Mouse (Mus musculus) spleen, adult 2 months (tissue): ENCODE measurements around the gene Atad1. TPM values are rescaled to one million over a fixed set of nuclear protein-coding genes. Genes with fewer than 3 reads are reported as not detected.
A peak's percentile ranks its signal among the peaks of the same experiment; 100 is the strongest.

Experiments
- DNase-seq, 2 experiments: peaks; one replicate each; pipeline versions ENCODE4 v3.0.0 to v3.0.0-alpha.2; 2012 to 2021; ENCODE audit warnings: low spot score in 2 of 2, low read depth in 1 of 2
- H3K27ac ChIP-seq: fragments of 200-500 bp; 2 replicates; pipeline ENCODE4 v1.5.1; 2012; ENCODE audit warnings: low read length, inconsistent platforms; ENCODE audit not compliant: insufficient read depth
- H3K27me3 ChIP-seq: fragments of 200-500 bp; 2 replicates; pipeline ENCODE4 v1.6.1; 2012; ENCODE audit warnings: mild to moderate bottlenecking, moderate library complexity, low read length, inconsistent platforms; ENCODE audit not compliant: control insufficient read depth, insufficient read depth
- H3K36me3 ChIP-seq: fragments of 200-500 bp; 2 replicates; pipeline ENCODE4 v1.6.1; 2012; ENCODE audit warnings: mild to moderate bottlenecking, low read length, inconsistent platforms; ENCODE audit not compliant: control insufficient read depth, insufficient read depth
- H3K4me1 ChIP-seq: fragments of 200-500 bp; 2 replicates; pipeline ENCODE4 v1.6.1; 2011; ENCODE audit warnings: inconsistent platforms; ENCODE audit not compliant: control insufficient read depth, insufficient read depth, insufficient read length
- H3K4me3 ChIP-seq: fragments of 200-500 bp; 2 replicates; pipeline ENCODE4 v1.5.1; 2011; ENCODE audit warnings: mild to moderate bottlenecking, inconsistent platforms; ENCODE audit not compliant: insufficient read depth, insufficient read length; ENCODE audit errors: extremely low read depth
- CTCF ChIP-seq: fragments of 200-500 bp; IDR thresholded peaks from 2 replicates; pipeline ENCODE4 v1.5.1; 2011; ENCODE audit warnings: mild to moderate bottlenecking, inconsistent platforms; ENCODE audit not compliant: insufficient read depth, insufficient read length, insufficient replicate concordance; ENCODE audit errors: extremely low read depth
- POLR2A ChIP-seq: fragments of 200-500 bp; IDR thresholded peaks from 2 replicates; pipeline ENCODE4 v1.6.1; 2011; ENCODE audit warnings: low read depth, low read length, inconsistent platforms
- whole genome bisulfite sequencing: fragments of 180-500 bp; shearing (Covaris S2); methylation state at CpG from one replicate; pipeline ENCODE4 v1.1.7; 2018; 5-methylcytosine and 5-hydroxymethylcytosine counted together
- polyA plus RNA-seq: library from polyadenylated mRNA; depleted of rRNA; stranded (reverse); fragments of >200 nt; gene quantifications from 2 replicates; pipeline ENCODE4 v1.2.3, GENCODE M21; 2012

Atad1 gene
- polyA plus RNA-seq, 1 experiment: 5.1 TPM

DNA sequence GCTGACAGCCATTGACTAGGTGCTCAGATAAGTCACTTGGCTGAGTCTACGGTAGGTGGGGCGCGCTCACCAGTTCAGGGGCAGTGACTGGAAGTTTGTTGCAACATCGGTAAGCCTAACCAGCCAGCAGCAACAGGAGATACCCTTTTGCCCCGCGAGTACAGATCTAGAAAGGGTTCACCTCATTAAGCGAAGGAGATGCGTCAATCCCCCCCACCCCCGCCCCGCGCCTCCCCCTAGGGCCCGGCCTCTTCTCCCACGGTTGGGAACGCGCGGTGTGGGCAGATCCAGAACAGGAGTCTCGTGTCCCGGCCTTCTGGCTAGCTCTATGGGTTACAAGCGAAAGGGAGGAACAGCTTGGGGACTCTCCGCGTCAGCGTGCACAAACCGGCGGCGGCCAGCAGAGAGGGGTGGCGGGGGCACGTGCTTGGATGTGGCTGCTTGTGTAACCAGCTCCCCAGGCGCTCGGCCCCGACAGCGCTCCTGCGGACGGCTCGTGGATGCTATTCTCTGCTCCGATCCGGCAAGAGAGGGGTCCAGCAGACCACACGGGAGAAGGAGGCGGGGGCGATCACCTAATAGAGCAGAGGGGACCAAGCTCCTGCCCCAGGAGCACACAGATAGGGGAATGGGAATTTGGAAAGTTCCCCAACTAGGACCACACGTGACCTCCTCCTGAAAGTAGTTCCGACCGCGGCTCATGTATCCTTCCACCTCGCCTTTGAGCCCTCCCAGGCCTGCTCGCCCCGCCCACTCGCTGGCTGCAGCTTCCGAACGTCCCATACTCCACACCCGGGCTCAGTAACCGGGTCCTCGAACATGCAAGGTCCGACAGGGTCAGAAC, 16.4 kb upstream of the Atad1 start:
- H3K27ac ChIP-seq: peak overlapping the region; percentile 98
- H3K36me3 ChIP-seq: no peaks in the 10 kb centered on the region
- WGBS: under 1% methylated on average over 53 of the region's 53 CpGs
- peaks cover 7% of the 10 kb centered on the region for H3K4me1 ChIP-seq
- DNase-seq: peak; percentile 93 to 94
- peak overlapping the region; percentile 86 for H3K4me3 ChIP-seq
- H3K27me3 ChIP-seq: no peaks in the 10 kb centered on the region
- TF ChIP-seq CTCF (peak; percentile 46; the same call in 1 of the 2 replicates), POLR2A (peak; percentile 76; the same call in 1 of the 2 replicates)

DNA sequence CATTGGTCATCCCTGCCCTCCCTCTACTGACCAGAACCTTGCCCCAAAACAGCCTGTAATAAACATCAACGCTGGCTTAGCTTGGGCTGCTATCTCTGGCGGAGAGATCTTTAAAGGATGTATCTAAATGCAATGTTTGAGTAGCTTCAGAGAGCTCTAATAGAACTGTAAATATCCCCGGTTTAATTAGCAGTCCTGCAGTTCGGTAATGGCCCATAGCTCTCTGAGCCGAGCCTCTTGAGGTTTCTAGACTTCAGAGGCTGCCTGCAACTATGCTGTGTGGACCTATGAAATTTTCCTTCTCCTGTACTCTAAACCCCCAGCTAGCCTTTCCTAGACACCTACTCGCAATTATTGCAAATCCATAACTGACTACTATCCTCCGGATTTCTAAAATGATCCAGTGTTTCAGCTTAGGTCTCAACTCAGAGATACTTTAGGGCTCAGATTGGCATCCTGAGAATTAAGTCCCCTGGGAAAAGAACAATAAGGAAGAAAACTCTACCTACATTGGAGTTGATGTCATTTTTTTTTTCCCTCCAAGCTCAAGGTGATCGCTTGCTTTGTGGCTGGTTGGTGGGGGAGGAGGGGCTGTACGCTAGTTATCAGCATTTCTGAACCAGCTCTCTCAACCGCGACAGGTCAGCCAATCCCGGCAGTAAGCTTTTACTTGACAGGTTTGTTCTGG, 15.7 kb upstream of the Atad1 start:
- peaks cover 4% of the 10 kb centered on the region; the same call in 1 of the 2 replicates for H3K4me1 ChIP-seq
- 23% methylated on average over 12 of the region's 12 CpGs for WGBS
- H3K4me3 ChIP-seq: peak overlapping the region; percentile 86; the same call in 1 of the 2 replicates
- peak overlapping the region; percentile 98 for H3K27ac ChIP-seq
- H3K27me3 ChIP-seq: no peaks in the 10 kb centered on the region
- no peak for DNase-seq
- H3K36me3 ChIP-seq: no peaks in the 10 kb centered on the region
- TF ChIP-seq CTCF (no peak), POLR2A (no peak)

DNA sequence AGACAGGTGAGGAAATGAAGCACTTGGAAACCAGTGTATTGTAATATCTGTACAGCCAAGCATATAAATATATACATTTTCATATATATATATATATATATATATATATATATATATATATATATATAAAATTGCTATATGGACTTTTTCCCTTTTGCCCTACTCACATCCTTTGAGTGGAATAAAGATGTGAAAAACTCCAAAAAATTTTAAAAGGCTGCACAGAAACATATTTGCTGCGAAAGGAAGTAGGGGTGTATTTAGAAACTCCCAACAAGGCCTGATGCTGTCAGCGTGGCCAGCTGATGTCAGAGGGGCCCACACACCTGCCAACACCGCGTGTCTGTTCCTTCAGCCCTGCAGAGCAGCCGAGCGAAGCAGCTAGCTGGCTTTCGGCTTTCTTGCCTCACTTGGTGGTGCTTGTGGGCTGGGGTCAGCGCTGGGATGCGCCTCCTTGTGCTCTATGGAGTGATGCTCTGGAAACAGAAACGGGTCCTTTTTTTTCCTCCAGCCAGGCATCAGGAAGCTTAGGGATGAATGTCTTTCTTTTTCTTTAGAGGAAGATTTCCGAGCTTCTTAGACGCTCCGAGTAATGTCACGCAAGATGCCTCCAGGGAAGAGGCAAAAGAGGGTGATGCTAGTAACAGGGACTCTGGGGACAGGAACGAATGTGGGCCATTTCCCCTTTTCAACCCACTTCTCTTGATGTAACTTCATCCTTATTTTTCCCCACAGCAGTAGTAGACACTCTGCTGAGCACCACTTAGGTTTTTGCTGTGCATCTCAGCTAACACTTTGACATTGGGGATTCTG, 14.8 kb upstream of the Atad1 start:
- peak; percentile 41 to 72 for DNase-seq
- H3K27ac ChIP-seq: peak overlapping the region; percentile 10

DNA sequence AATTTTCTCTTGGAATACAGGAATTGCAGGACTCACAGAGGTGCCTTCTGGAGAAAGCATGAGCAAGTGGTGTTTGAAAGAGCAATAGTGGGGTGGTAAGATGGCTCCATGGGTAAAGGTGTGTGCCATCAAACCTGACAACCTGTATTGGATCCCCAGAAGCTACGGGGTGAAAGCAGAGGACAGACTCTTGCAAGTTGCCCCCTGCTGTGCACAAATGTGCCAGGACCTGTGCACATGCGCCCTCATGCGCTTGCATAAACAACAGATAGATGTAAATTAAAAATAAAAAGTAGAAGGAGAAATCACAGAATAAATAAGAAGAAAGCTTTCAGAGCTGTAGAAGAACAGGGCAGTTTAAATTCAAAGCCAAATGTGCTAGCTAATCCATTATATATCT, 13.8 kb upstream of the Atad1 start:
- Histone ChIP-seq H3K4me1 (peaks cover 4% of the 10 kb centered on the region; the same call in 1 of the 2 replicates), H3K4me3 (no peak overlapping the region), H3K27me3 (no peaks in the 10 kb centered on the region), H3K36me3 (no peaks in the 10 kb centered on the region), H3K27ac (no peak overlapping the region)
- no peak for DNase-seq
- WGBS: 91% methylated on average over 3 of the region's 3 CpGs
- TF ChIP-seq POLR2A: no peak
- TF ChIP-seq CTCF: no peak

More for the DNA sequence above, 14.8 kb upstream of the Atad1 start:
- TF ChIP-seq POLR2A (no peak), CTCF (no peak)
- peaks cover 4% of the 10 kb centered on the region; the same call in 1 of the 2 replicates for H3K4me1 ChIP-seq
- no peaks in the 10 kb centered on the region for H3K36me3 ChIP-seq
- WGBS: 24% methylated on average over 15 of the region's 15 CpGs
- no peak overlapping the region for H3K4me3 ChIP-seq
- H3K27me3 ChIP-seq: no peaks in the 10 kb centered on the region

DNA sequence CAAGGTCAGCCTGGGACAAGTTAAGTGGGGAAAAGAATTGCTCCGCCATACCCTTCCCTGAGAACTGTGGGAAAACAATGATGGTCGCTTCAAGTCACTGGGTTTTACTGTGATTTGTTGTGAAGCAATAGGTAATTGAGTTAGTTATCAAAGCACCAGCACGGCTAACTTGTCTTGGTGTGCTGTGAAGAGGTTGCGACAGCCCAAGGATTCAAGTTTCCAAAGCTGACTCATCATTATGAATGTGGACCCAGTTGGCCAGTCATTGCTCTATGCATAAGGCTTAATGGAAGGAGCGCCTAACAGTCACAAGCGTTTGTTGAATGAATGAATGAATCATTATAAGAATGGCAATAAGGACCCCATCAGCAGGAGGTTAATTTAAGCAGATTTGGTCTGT, 12.8 kb upstream of the Atad1 start:
- no peak overlapping the region for H3K4me3 ChIP-seq
- WGBS: 94% methylated on average over 6 of the region's 6 CpGs
- TF ChIP-seq CTCF: no peak
- TF ChIP-seq POLR2A: no peak
- H3K4me1 ChIP-seq: peaks cover 4% of the 10 kb centered on the region; the same call in 1 of the 2 replicates
- H3K27me3 ChIP-seq: no peaks in the 10 kb centered on the region
- no peak for DNase-seq
- H3K36me3 ChIP-seq: no peaks in the 10 kb centered on the region
- H3K27ac ChIP-seq: no peak overlapping the region

DNA sequence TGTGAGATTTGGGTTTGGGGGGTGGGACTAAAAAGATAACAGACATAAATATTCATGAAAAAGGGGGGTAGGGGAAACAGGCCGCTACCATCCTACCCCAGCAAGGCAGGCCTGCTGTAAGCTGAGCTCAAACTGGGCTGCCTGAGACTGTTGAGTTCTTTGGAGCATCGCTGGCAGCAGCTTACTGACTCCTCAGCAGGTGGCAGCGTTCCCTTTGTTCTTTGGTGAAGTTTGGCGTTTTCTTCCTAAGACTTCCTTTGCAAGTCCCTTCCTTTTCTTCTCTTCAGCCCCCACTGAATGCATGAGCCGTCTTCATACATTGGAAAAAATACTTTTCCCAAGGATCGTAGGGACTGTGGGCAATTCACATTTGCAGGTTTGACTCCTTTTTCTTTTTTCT, 9.8 kb upstream of the Atad1 start:
- H3K4me3 ChIP-seq: no peak overlapping the region
- peak in 1 of 2 experiments; percentile 39 for DNase-seq
- no peaks in the 10 kb centered on the region for H3K27me3 ChIP-seq
- no peak overlapping the region for H3K27ac ChIP-seq
- H3K36me3 ChIP-seq: no peaks in the 10 kb centered on the region
- H3K4me1 ChIP-seq: no peaks in the 10 kb centered on the region
- 26% methylated on average over 6 of the region's 6 CpGs for WGBS
- TF ChIP-seq CTCF (peak; percentile 40; the same call in 1 of the 2 replicates), POLR2A (no peak)
